Mouse (Mus musculus) forebrain, embryonic 16.5 days (tissue): ENCODE measurements around the gene Scn1b. TPM values are rescaled to one million over a fixed set of nuclear protein-coding genes. Genes with fewer than 3 reads are reported as not detected.
A peak's percentile ranks its signal among the peaks of the same experiment; 100 is the strongest.

Experiments
- ATAC-seq: fragments of 200-750 bp; cut with Nextera tagmentation; 2 replicates; pipeline ENCODE4 v1.8.0; 2017; ENCODE audit warnings: mild to moderate bottlenecking, moderate library complexity
- H3K27ac ChIP-seq: fragments of 300-500 bp; sonication (generic); 2 replicates; pipeline ENCODE4 v1.5.1; 2014; ENCODE audit warnings: low read length, control low read depth
- H3K27me3 ChIP-seq: fragments of 300-500 bp; sonication (generic); replicated peaks from 2 replicates; pipeline ENCODE4 v1.6.1; 2014; ENCODE audit warnings: low read length; ENCODE audit not compliant: control insufficient read depth, insufficient read depth
- H3K36me3 ChIP-seq: fragments of 300-500 bp; sonication (generic); 2 replicates; pipeline ENCODE4 v1.6.1; 2014; ENCODE audit not compliant: control insufficient read depth, insufficient read depth
- H3K4me1 ChIP-seq: fragments of 300-500 bp; sonication (generic); replicated peaks from 2 replicates; pipeline ENCODE4 v1.6.1; 2014; ENCODE audit warnings: low read length; ENCODE audit not compliant: control insufficient read depth, insufficient read depth
- H3K4me2 ChIP-seq: fragments of 300-500 bp; sonication (generic); 2 replicates; pipeline ENCODE4 v1.6.1; 2014; ENCODE audit warnings: mild to moderate bottlenecking, low read length, control low read depth
- H3K4me3 ChIP-seq: fragments of 300-500 bp; sonication (generic); replicated peaks from 2 replicates; pipeline ENCODE4 v1.5.1; 2014; ENCODE audit warnings: mild to moderate bottlenecking, low read length, control low read depth
- H3K9ac ChIP-seq: fragments of 300-500 bp; sonication (generic); replicated peaks from 2 replicates; pipeline ENCODE4 v1.6.1; 2014; ENCODE audit warnings: low read depth, low read length, control low read depth
- H3K9me3 ChIP-seq: fragments of 300-500 bp; sonication (generic); 2 replicates; pipeline ENCODE4 v1.6.1; 2016; ENCODE audit warnings: low read length; ENCODE audit not compliant: control insufficient read depth
- WGBS: fragments of 180-500 bp; shearing (Covaris S2); extraction: QIAGEN DNeasy Blood & Tissue Kit; methylation state at CpG from one replicate; pipeline ENCODE4 v1.1.7; 2014; 5-methylcytosine and 5-hydroxymethylcytosine counted together
- polyA plus RNA-seq: library from polyadenylated mRNA; unstranded; fragments of >200 nt; fragmentation: Nextera tagmentation; extraction: Ambion mirVana; gene quantifications from 2 replicates; pipeline ENCODE4 v1.2.1, GENCODE M21; 2015

The Scn1b gene
- polyA plus RNA-seq, 1 experiment from 2014 or later, result 5.3 TPM

DNA sequence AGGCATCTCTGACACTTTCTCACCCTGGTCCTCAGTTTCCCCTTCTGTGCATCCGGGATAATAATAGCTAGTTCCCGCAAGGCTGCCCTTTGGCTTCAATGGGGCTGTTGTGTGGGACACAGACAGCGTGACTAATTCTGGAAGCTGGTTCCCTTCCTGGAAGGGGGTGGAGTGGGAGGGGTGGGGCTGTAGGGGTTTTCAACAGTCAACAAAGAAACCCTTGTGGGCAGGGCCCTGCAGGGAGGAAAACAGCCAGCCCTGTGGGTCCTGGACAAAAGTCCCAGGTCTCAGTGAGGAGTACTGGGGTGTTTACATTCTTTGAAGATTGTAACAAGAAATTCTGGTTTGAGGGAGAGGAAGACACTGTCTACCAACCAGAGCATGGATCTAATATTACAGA, 41.6 kb downstream of the Scn1b start:
- no peaks in the 10 kb centered on the region for H3K4me1 ChIP-seq
- H3K27ac ChIP-seq, result no peak overlapping the region
- no peak overlapping the region for H3K4me2 ChIP-seq
- no peaks in the 10 kb centered on the region for H3K9me3 ChIP-seq
- H3K9ac ChIP-seq, result no peak overlapping the region
- 9% methylated on average over 3 of the region's 3 CpGs for WGBS
- H3K4me3 ChIP-seq, result no peak overlapping the region
- no peaks in the 10 kb centered on the region for H3K36me3 ChIP-seq
- no peaks in the 10 kb centered on the region for H3K27me3 ChIP-seq
- ATAC-seq, result no peak

GRCm38 (mm10) chr7:31084140-31084539, 42.7 kb downstream of the Scn1b start:
- H3K9ac ChIP-seq, result no peak overlapping the region
- H3K36me3 ChIP-seq, result no peaks in the 10 kb centered on the region
- no peaks in the 10 kb centered on the region for H3K9me3 ChIP-seq
- H3K4me1 ChIP-seq, result no peaks in the 10 kb centered on the region
- no peak overlapping the region for H3K4me2 ChIP-seq
- no peak for ATAC-seq
- no peak overlapping the region for H3K27ac ChIP-seq
- H3K4me3 ChIP-seq, result no peak overlapping the region
- H3K27me3 ChIP-seq, result no peaks in the 10 kb centered on the region
- 52% methylated on average over 9 of the region's 9 CpGs for WGBS

- Histone ChIP-seq H3K4me3 (no peak overlapping the region), H3K9ac (no peak overlapping the region), H3K4me2 (no peak overlapping the region), H3K27ac (no peak overlapping the region), H3K36me3 (no peaks in the 10 kb centered on the region), H3K9me3 (no peaks in the 10 kb centered on the region), H3K27me3 (no peaks in the 10 kb centered on the region), H3K4me1 (no peaks in the 10 kb centered on the region)
- 64% methylated on average over 14 of the region's 14 CpGs for WGBS
- no peak for ATAC-seq
Measured at GRCm38 (mm10) chr7:31082831-31083588, 43.8 kb downstream of the Scn1b start.

GRCm38 (mm10) chr7:31082106-31082505, 44.7 kb downstream of the Scn1b start:
- Histone ChIP-seq H3K9ac (no peak overlapping the region), H3K4me2 (no peak overlapping the region), H3K4me1 (no peaks in the 10 kb centered on the region), H3K27ac (no peak overlapping the region), H3K27me3 (no peaks in the 10 kb centered on the region), H3K36me3 (no peaks in the 10 kb centered on the region), H3K4me3 (no peak overlapping the region), H3K9me3 (no peaks in the 10 kb centered on the region)
- no peak for ATAC-seq

- no peaks in the 10 kb centered on the region for H3K36me3 ChIP-seq
- H3K4me1 ChIP-seq, result no peaks in the 10 kb centered on the region
- no peaks in the 10 kb centered on the region for H3K27me3 ChIP-seq
- no peak overlapping the region for H3K4me2 ChIP-seq
- H3K27ac ChIP-seq, result no peak overlapping the region
- no peaks in the 10 kb centered on the region for H3K9me3 ChIP-seq
- no peak for ATAC-seq
- H3K4me3 ChIP-seq, result no peak overlapping the region
- no peak overlapping the region for H3K9ac ChIP-seq
- WGBS, result 38% methylated on average over 1 of the region's 1 CpGs
Measured at GRCm38 (mm10) chr7:31081106-31081505, 45.7 kb downstream of the Scn1b start.

GRCm38 (mm10) chr7:31080611-31081010, 46.2 kb downstream of the Scn1b start:
- H3K27me3 ChIP-seq, result no peaks in the 10 kb centered on the region
- no peak overlapping the region for H3K27ac ChIP-seq
- no peak for ATAC-seq
- no peak overlapping the region for H3K9ac ChIP-seq
- no peak overlapping the region for H3K4me2 ChIP-seq
- H3K4me1 ChIP-seq, result no peaks in the 10 kb centered on the region
- H3K4me3 ChIP-seq, result no peak overlapping the region
- no peaks in the 10 kb centered on the region for H3K36me3 ChIP-seq
- WGBS, result 33% methylated on average over 3 of the region's 3 CpGs
- H3K9me3 ChIP-seq, result no peaks in the 10 kb centered on the region

GRCm38 (mm10) chr7:31079670-31080069, 47.1 kb downstream of the Scn1b start:
- no peak for ATAC-seq
- no peaks in the 10 kb centered on the region for H3K4me1 ChIP-seq
- no peaks in the 10 kb centered on the region for H3K27me3 ChIP-seq
- no peak overlapping the region for H3K27ac ChIP-seq
- no peaks in the 10 kb centered on the region for H3K36me3 ChIP-seq
- H3K4me3 ChIP-seq, result no peak overlapping the region
- H3K9me3 ChIP-seq, result no peaks in the 10 kb centered on the region
- no peak overlapping the region for H3K4me2 ChIP-seq
- WGBS, result 92% methylated on average over 8 of the region's 8 CpGs
- H3K9ac ChIP-seq, result no peak overlapping the region

DNA sequence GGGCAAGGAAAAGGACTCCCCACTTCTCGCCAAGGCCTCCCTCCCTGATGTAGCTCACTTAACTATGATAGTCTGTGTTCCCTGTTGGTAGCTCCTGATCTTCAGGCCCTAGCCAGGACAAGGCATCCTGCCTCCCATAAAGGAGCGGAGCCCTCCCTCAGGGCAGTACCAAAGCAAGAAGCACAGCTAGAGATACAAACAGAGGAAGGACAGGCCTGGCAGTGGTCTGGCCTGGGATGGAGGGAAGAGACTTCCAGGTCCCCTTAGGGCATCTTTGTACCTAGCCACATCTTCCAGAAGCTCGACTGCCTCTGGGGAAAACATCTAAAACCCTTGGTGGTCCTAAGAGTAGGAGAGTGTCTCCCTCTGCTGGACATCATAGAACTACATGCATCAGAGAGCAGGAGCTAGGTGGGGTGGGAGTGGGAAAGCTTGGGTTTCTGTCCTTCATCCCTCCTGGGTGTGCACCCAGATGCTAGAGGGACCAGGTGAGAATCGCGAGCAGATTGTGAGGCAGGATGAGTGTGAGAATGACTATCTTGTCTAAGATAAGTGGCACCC, 48.8 kb downstream of the Scn1b start:
- 42% methylated on average over 5 of the region's 5 CpGs for WGBS
- H3K9ac ChIP-seq, result no peak overlapping the region
- no peak overlapping the region for H3K4me2 ChIP-seq
- no peaks in the 10 kb centered on the region for H3K36me3 ChIP-seq
- H3K27ac ChIP-seq, result no peak overlapping the region
- ATAC-seq, result peak; percentile 43; the same call in 1 of the 2 replicates
- H3K27me3 ChIP-seq, result no peaks in the 10 kb centered on the region
- H3K4me1 ChIP-seq, result no peaks in the 10 kb centered on the region
- no peaks in the 10 kb centered on the region for H3K9me3 ChIP-seq
- no peak overlapping the region for H3K4me3 ChIP-seq

DNA sequence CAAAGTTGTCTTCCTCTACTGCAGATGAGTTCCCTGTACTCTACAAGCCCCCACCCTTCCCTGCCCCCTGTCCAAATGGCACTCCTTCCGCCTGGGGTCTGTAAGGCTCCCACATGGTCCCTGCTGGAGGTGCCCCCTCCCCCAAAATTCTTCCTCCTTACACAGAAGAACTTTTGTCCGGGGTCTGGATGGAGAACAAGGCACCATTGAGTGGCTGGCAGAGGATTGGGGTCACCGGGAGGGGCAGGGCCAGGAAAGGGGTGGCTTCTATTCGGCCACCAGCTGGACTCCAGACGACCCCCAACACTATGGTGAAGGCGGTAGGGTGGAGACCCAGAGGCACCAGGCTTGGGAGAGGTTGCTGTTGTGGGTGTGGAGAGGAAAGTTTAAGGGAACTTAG, 49.3 kb downstream of the Scn1b start:
- Histone ChIP-seq H3K4me2 (no peak overlapping the region), H3K27me3 (no peaks in the 10 kb centered on the region), H3K4me3 (no peak overlapping the region), H3K9me3 (no peaks in the 10 kb centered on the region), H3K9ac (no peak overlapping the region), H3K4me1 (no peaks in the 10 kb centered on the region), H3K36me3 (no peaks in the 10 kb centered on the region), H3K27ac (no peak overlapping the region)
- peak; percentile 45 for ATAC-seq
- whole genome bisulfite sequencing, result 44% methylated on average over 6 of the region's 6 CpGs
